ENCODE assay signal across 8 mouse cellular contexts in genomic region chr1:64120421-64120810, GRCm38 (mm10). TPM values are rescaled to one million over a fixed set of nuclear protein-coding genes. Genes with fewer than 3 reads are reported as not detected.
DNase-seq lines count a peak whose midpoint lies in the region; ATAC-seq and TF ChIP-seq lines count a peak whose summit lies in the region.

No protein-coding gene starts in this region.

- no peaks in the 10 kb centered on the region for H3K9me3 ChIP-seq in MEL (replicated peaks; ENCODE audit: insufficient read depth, low read length)
- no peaks in the 10 kb centered on the region for H3K9me3 ChIP-seq in heart, embryonic 16.5 days (replicated peaks; ENCODE audit: control insufficient read depth, low read length)

- H3K27me3 ChIP-seq in MEL (ENCODE audit: control insufficient read depth in 1 of 2, insufficient read depth in 2 of 2, low read length in 2 of 2), result no peaks in the 10 kb centered on the region
- H3K27me3 ChIP-seq in heart, embryonic 16.5 days (ENCODE audit: control insufficient read depth, insufficient read depth, low read length), result no peaks in the 10 kb centered on the region

- H3K9ac ChIP-seq in MEL (ENCODE audit: control insufficient read depth, low read depth, low read length, poor library complexity, severe bottlenecking), result peak overlapping the region; percentile 62
- peak overlapping the region; percentile 91 for H3K9ac ChIP-seq in heart, embryonic 16.5 days (ENCODE audit: low read length)

- WGBS in heart, embryonic 16.5 days, result under 1% methylated on average over 13 of the region's 13 CpGs

- no peak for TF ChIP-seq CTCF in MEL (IDR thresholded peaks at IDR 0.05 in 2 of 3, conservative IDR thresholded peaks at IDR 0.05 in 1 of 3; ENCODE audit: control insufficient read depth in 1 of 3, insufficient read depth in 1 of 3, low read depth in 2 of 3, low read length in 3 of 3, poor library complexity in 1 of 3, severe bottlenecking in 1 of 3)

- no peak for TF ChIP-seq RAD21 in MEL (IDR thresholded peaks at IDR 0.05; ENCODE audit: low read depth, low read length)

- peaks cover 12 to 29% of the 10 kb centered on the region in 2 experiments for H3K4me1 ChIP-seq in MEL (ENCODE audit: control insufficient read depth in 1 of 2, insufficient read depth in 2 of 2, low read length in 2 of 2)
- peaks cover 24% of the 10 kb centered on the region for H3K4me1 ChIP-seq in heart, embryonic 16.5 days (ENCODE audit: control insufficient read depth, insufficient read depth, low read length)

- peaks cover 12% of the 10 kb centered on the region for H3K79me2 ChIP-seq in MEL (ENCODE audit: control insufficient read depth, insufficient read depth, low read length, poor library complexity)

- H3K27ac ChIP-seq in MEL (ENCODE audit: control insufficient read depth, low read depth, low read length), result no peak overlapping the region; the same call in 1 of the 2 replicates
- H3K27ac ChIP-seq in heart, embryonic 16.5 days (ENCODE audit: low read length), result peak overlapping the region; percentile 98

- DNase-seq in 416B (ENCODE audit: low read depth) (peak; percentile 43), MEL (ENCODE audit: low read depth, low spot score) (peak; percentile 51)
- DNase-seq in embryo, embryonic 9.5 days (ENCODE audit: extremely low spot score), result peak; percentile 36
- DNase-seq in layer of hippocampus, postnatal 10 days (ENCODE audit: low spot score in 2 of 2), result peak; percentile 37 to 61
- DNase-seq in lung, postnatal 10 days, result peak; percentile 53
- DNase-seq in right cerebral cortex, postnatal 25 days, result peak; percentile 44

- no peak for TF ChIP-seq EP300 in MEL (IDR thresholded peaks at IDR 0.05; ENCODE audit: low read depth in 1 of 2, low read length in 2 of 2)

- H3K4me3 ChIP-seq in MEL (ENCODE audit: control insufficient read depth in 1 of 2, insufficient read depth in 1 of 2, low read depth in 2 of 2, low read length in 2 of 2), result peak overlapping the region; percentile 75 to 93
- peak overlapping the region; percentile 91 for H3K4me3 ChIP-seq in heart, embryonic 16.5 days (ENCODE audit: low read length)

- peak overlapping the region; percentile 74 for H3K4me2 ChIP-seq in heart, embryonic 16.5 days (ENCODE audit: low read depth, low read length)

- no peak for TF ChIP-seq POLR2A in MEL (IDR thresholded peaks at IDR 0.05; ENCODE audit: control insufficient read depth in 1 of 2, insufficient read depth in 1 of 2, low read depth in 1 of 2, low read length in 2 of 2, poor library complexity in 1 of 2)

- H3K36me3 ChIP-seq in MEL (ENCODE audit: control insufficient read depth in 1 of 2, insufficient read depth in 2 of 2, low read length in 2 of 2), result peaks cover 0 to 30% of the 10 kb centered on the region in 2 experiments; a peak in 2 of 4 replicates
- no peaks in the 10 kb centered on the region for H3K36me3 ChIP-seq in heart, embryonic 16.5 days (ENCODE audit: control insufficient read depth, insufficient read depth)

- ATAC-seq in heart, embryonic 16.5 days (replicated peaks; ENCODE audit: extremely low read depth, insufficient read depth, low FRiP score), result no peak
- ATAC-seq in megakaryocyte progenitor cell, adult 5-6 weeks (replicated peaks; ENCODE audit: poor library complexity), result no peak

TF ChIP-seq in MEL, 35 proteins besides CTCF, POLR2A, EP300 and RAD21:
- TF ChIP-seq NRF1 (IDR thresholded peaks at IDR 0.05; ENCODE audit: insufficient read depth, low read depth, low read length, poor library complexity, severe bottlenecking) (0 out of 2 replicates have a peak, but pooled peaks have one; percentile 8), ZKSCAN1 (IDR thresholded peaks at IDR 0.05; ENCODE audit: low read depth, low read length) (no peak), NELFE (IDR thresholded peaks at IDR 0.05; ENCODE audit: low read depth, low read length) (no peak)

RNA-seq across cellular contexts. Expression of gene Klf7, which starts 1.7 kb away (rescaled TPM):
- total RNA-seq in MEL (2012; rRNA removed), result 1.6 and 2.7 TPM in 2 replicates
- 1 to 10 TPM in 1 of 2 experiments, not detected in 1; 3.1 TPM for polyA plus RNA-seq in MEL (2012; ENCODE audit: insufficient read depth in 1 of 2, insufficient read length in 2 of 2, low read depth in 1 of 2, low replicate concordance in 2 of 2, missing spikeins in 1 of 2)
- polyA plus RNA-seq in heart, embryonic 16.5 days (2015; fragmentation: Nextera tagmentation; extraction: Ambion mirVana), result 16.3 and 18.0 TPM in 2 replicates
- 10 to 100 TPM; 77.8 to 78.3 TPM for total RNA-seq in layer of hippocampus, postnatal 10 days (2021)
- 5.5 and 6.8 TPM in 2 replicates for total RNA-seq in megakaryocyte progenitor cell, adult 5-6 weeks (2015)
- total RNA-seq in megakaryocyte progenitor cell, adult 5-6 weeks (2017), result 3.0 and 7.0 TPM in 2 replicates

Comparison
In these comparisons a context has a peak if more than half of its experiments do, and no peak if none do; other contexts are left out.
1. RNA of gene Klf7, which starts 1.7 kb away (total RNA-seq): 77.8 to 78.3 TPM in layer of hippocampus, postnatal 10 days; 3.0 to 7.0 TPM in megakaryocyte progenitor cell, adult 5-6 weeks and 1.6 to 2.7 TPM in MEL; every median in the first group is over 4 times any median in the second.
2. Peak in every context shown above with its lines, with median percentiles within 50 percentile points of each other: DNase-seq.